Mouse (Mus musculus) E14TG2a.4 (cell line): ENCODE data around the gene Oas2.
A peak's percentile ranks its signal among the peaks of the same experiment; 100 is the strongest.

ENCODE experiments used
- CTCF ChIP-seq: conservative IDR thresholded peaks from 2 replicates; pipeline ENCODE4 v1.5.1; 2014; ENCODE audit warnings: low read length
- POU5F1 ChIP-seq: IDR thresholded peaks from 2 replicates; pipeline ENCODE4 v1.6.1; 2014; ENCODE audit warnings: low read length, borderline replicate concordance

- TF ChIP-seq CTCF (peak; percentile 74), POU5F1 (no peak)
Observed at GRCm38 (mm10) chr5:120718600-120719378, 30.9 kb downstream of the Oas2 start.
